Mouse (Mus musculus) ES-Bruce4 (cell line): ENCODE results near the gene Foxp1.

Experiments
- CTCF ChIP-seq: IDR thresholded peaks from one replicate; pipeline ENCODE4 v1.8.1; 2011; ENCODE audit warnings: low read depth, low read length
- EP300 ChIP-seq: IDR thresholded peaks from 2 replicates; pipeline ENCODE4 v1.6.1; 2011; ENCODE audit warnings: low read depth, low read length; ENCODE audit not compliant: insufficient read depth
- POLR2A ChIP-seq: IDR thresholded peaks from one replicate; pipeline ENCODE4 v1.8.1; 2011; ENCODE audit warnings: low read length; ENCODE audit not compliant: insufficient read depth

GRCm38 (mm10) chr6:99506816-99507215 lies 15.7 kb downstream of the Foxp1 start:
- TF ChIP-seq CTCF, result no peak
- TF ChIP-seq POLR2A, result no peak
- TF ChIP-seq EP300, result no peak
